Comparison of ENCODE assay signal across 11 mouse cellular contexts in the genomic region with DNA sequence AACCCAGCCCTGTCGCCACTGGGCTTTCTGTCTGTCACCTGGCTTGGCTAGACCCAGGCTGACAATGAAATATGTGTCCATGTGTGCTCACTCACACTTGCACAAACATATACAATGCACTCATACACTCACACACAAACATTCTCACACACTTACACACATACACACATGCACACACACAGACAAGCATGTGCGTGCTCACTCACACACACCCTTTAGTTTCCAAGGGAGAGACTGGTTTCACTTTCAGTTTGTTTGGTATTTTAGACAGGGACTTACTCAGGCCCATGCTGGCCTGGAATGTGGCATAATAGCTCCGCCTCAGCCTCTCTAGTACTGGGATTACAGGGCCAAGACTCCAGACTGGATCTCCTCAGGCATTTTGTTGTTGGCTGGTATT.
DNase-seq lines count a peak whose midpoint lies in the region; ATAC-seq lines count a peak whose summit lies in the region.
"Had no signal": no experiment of that assay in that cellular context is flagged by ENCODE, and none has a peak within 500 bp of the region (broad histone marks: within the 10 kb centered on the region; RNA-seq: fewer than 3 reads in every experiment).

No protein-coding gene starts in this region.

- H3K9ac ChIP-seq in intestine, embryonic 15.5 days: no peak overlapping the region
- H3K9ac ChIP-seq: hindbrain, embryonic 15.5 days had no signal

- peak; percentile 14 to 33 for DNase-seq in heart, adult 18-20 months
- DNase-seq in heart, postnatal 25 days (ENCODE audit: low spot score): no peak
- DNase-seq in right cerebral cortex, postnatal 36 days (ENCODE audit: low spot score in 2 of 2): no peak
- no peak for DNase-seq in left cerebral cortex, postnatal 4 days
- no peak for DNase-seq in cerebellum, adult 11-12 months
- DNase-seq: cerebellum, adult 2 months had no signal

- H3K27me3 ChIP-seq in intestine, embryonic 15.5 days (replicated peaks): no peaks in the 10 kb centered on the region
- H3K27me3 ChIP-seq in megakaryocyte, embryonic 14.5 days (replicated peaks): no peaks in the 10 kb centered on the region
- H3K27me3 ChIP-seq: CH12.LX; hindbrain, embryonic 15.5 days had no signal

- 0 out of 2 replicates have a peak, but pooled peaks cover 3% of the 10 kb centered on the region for H3K4me1 ChIP-seq in brown adipose tissue, adult 24 weeks (ENCODE audit: control insufficient read depth, insufficient read depth, insufficient read length, low read length)
- no peaks in the 10 kb centered on the region for H3K4me1 ChIP-seq in intestine, embryonic 15.5 days (replicated peaks)
- H3K4me1 ChIP-seq in megakaryocyte, embryonic 14.5 days: peaks cover 9% of the 10 kb centered on the region; the same call in 1 of the 2 replicates
- H3K4me1 ChIP-seq: hindbrain, embryonic 15.5 days had no signal

- WGBS in intestine, embryonic 15.5 days: 48% methylated on average over 3 of the region's 3 CpGs

- H3K4me2 ChIP-seq in intestine, embryonic 15.5 days (replicated peaks): peak overlapping the region; percentile 38
- H3K4me2 ChIP-seq: hindbrain, embryonic 15.5 days had no signal

- H3K9me3 ChIP-seq in intestine, embryonic 15.5 days: no peaks in the 10 kb centered on the region
- H3K9me3 ChIP-seq in megakaryocyte, embryonic 14.5 days: 0 out of 2 replicates have a peak, but pooled peaks cover 5% of the 10 kb centered on the region
- H3K9me3 ChIP-seq: hindbrain, embryonic 15.5 days had no signal

- no peak overlapping the region for H3K27ac ChIP-seq in brown adipose tissue, adult 24 weeks (replicated peaks; ENCODE audit: low read depth, low read length)
- H3K27ac ChIP-seq in intestine, embryonic 15.5 days: no peak overlapping the region
- H3K27ac ChIP-seq: hindbrain, embryonic 15.5 days had no signal

- ATAC-seq in intestine, embryonic 15.5 days: peak; percentile 83

- no peaks in the 10 kb centered on the region for H3K36me3 ChIP-seq in intestine, embryonic 15.5 days
- no peaks in the 10 kb centered on the region for H3K36me3 ChIP-seq in megakaryocyte, embryonic 14.5 days (replicated peaks; ENCODE audit: low read length)
- H3K36me3 ChIP-seq: hindbrain, embryonic 15.5 days had no signal

- H3K4me3 ChIP-seq in brown adipose tissue, adult 24 weeks (ENCODE audit: insufficient read depth, low read depth, low read length): peak overlapping the region; percentile 15; the same call in 1 of the 2 replicates
- no peak overlapping the region for H3K4me3 ChIP-seq in intestine, embryonic 15.5 days (replicated peaks)
- H3K4me3 ChIP-seq in megakaryocyte, embryonic 14.5 days (replicated peaks): peak overlapping the region; percentile 90
- H3K4me3 ChIP-seq: hindbrain, embryonic 15.5 days had no signal

- intact Hi-C loops in heart, postnatal 25 days (cut with DNase I): no loop called here
- intact Hi-C loops in left cerebral cortex, postnatal 4 days (cut with DNase I): no loop called here

Comparison
In these comparisons a context has a peak if more than half of its experiments do, and no peak if none do; other contexts are left out.
1. DNase-seq: peak in heart, adult 18-20 months (2 of 2); none in heart, postnatal 25 days (single experiment), right cerebral cortex, postnatal 36 days (0 of 2), left cerebral cortex, postnatal 4 days (single experiment) and cerebellum, adult 11-12 months (single experiment).